Mouse (Mus musculus) hindbrain, embryonic 15.5 days (tissue): ENCODE measurements around the gene Fry. TPM values are rescaled to one million over a fixed set of nuclear protein-coding genes. Genes with fewer than 3 reads are reported as not detected.
"Not testable (repeated sequence)": the region's sequence is repeated elsewhere in the genome, so short reads cannot be mapped to it uniquely, and the experiment has no call there.

Experiments used
- ATAC-seq: fragments of 200-750 bp; cut with Nextera tagmentation; 2 replicates; pipeline ENCODE4 v1.8.0; 2017; ENCODE audit warnings: low read depth, moderate number of reproducible peaks, moderate TSS enrichment; ENCODE audit not compliant: low FRiP score
- H3K27ac ChIP-seq: fragments of 300-500 bp; sonication (generic); replicated peaks from 2 replicates; pipeline ENCODE4 v1.5.1; 2015; ENCODE audit warnings: mild to moderate bottlenecking, inconsistent platforms
- H3K27me3 ChIP-seq: fragments of 300-500 bp; sonication (generic); 2 replicates; pipeline ENCODE4 v1.6.1; 2015; ENCODE audit warnings: control low read depth, inconsistent platforms
- H3K36me3 ChIP-seq: fragments of 300-500 bp; sonication (generic); 2 replicates; pipeline ENCODE4 v1.6.1; 2015; ENCODE audit warnings: control low read depth, inconsistent platforms
- H3K4me1 ChIP-seq: fragments of 300-500 bp; sonication (generic); replicated peaks from 2 replicates; pipeline ENCODE4 v1.6.1; 2015; ENCODE audit warnings: control low read depth, inconsistent platforms
- H3K4me2 ChIP-seq: fragments of 300-500 bp; sonication (generic); 2 replicates; pipeline ENCODE4 v1.6.1; 2015; ENCODE audit warnings: moderate library complexity, mild to moderate bottlenecking, inconsistent platforms
- H3K4me3 ChIP-seq: fragments of 300-500 bp; sonication (generic); 2 replicates; pipeline ENCODE4 v1.5.1; 2015; ENCODE audit warnings: mild to moderate bottlenecking, inconsistent platforms
- H3K9ac ChIP-seq: fragments of 300-500 bp; sonication (generic); 2 replicates; pipeline ENCODE4 v1.6.1; 2015; ENCODE audit warnings: inconsistent platforms
- H3K9me3 ChIP-seq: fragments of 300-500 bp; sonication (generic); 2 replicates; pipeline ENCODE4 v1.6.1; 2016; ENCODE audit warnings: control low read depth, inconsistent platforms
- WGBS: fragments of 180-500 bp; shearing (Covaris S2); methylation state at CpG from one replicate; pipeline ENCODE4 v1.1.7; 2015; 5-methylcytosine and 5-hydroxymethylcytosine counted together
- polyA plus RNA-seq: library from polyadenylated mRNA; unstranded; fragments of >200 nt; fragmentation: Nextera tagmentation; extraction: Ambion mirVana; gene quantifications from 2 replicates; pipeline ENCODE4 v1.2.1, GENCODE M21; 2015

The Fry gene
- polyA plus RNA-seq, 1 experiment from 2014 or later, result 52.0 TPM

- no peak overlapping the region for H3K27ac ChIP-seq
- 77% methylated on average over 8 of the region's 8 CpGs for WGBS
- no peak overlapping the region for H3K4me2 ChIP-seq
- H3K27me3 ChIP-seq, result no peaks in the 10 kb centered on the region
- H3K4me3 ChIP-seq, result no peak overlapping the region
- no peak overlapping the region for H3K9ac ChIP-seq
- no peak for ATAC-seq
- H3K36me3 ChIP-seq, result peaks cover 57% of the 10 kb centered on the region
- H3K9me3 ChIP-seq, result peaks cover 5% of the 10 kb centered on the region; the same call in 1 of the 2 replicates
- H3K4me1 ChIP-seq, result no peaks in the 10 kb centered on the region
Observed at GRCm38 (mm10) chr5:150490821-150491220, 372.4 kb downstream of the Fry start.

GRCm38 (mm10) chr5:150491573-150492173 is 373.2 kb downstream of the Fry start:
- not testable (repeated sequence) for ATAC-seq, H3K27me3 ChIP-seq, H3K27ac ChIP-seq, H3K4me3 ChIP-seq, H3K4me2 ChIP-seq, H3K9ac ChIP-seq, H3K4me1 ChIP-seq, H3K9me3 ChIP-seq
- H3K36me3 ChIP-seq, result peaks cover 65% of the 10 kb centered on the region
- WGBS, result 97% methylated on average over 4 of the region's 4 CpGs

- H3K27ac ChIP-seq, result no peak overlapping the region
- ATAC-seq, result no peak
- no peak overlapping the region for H3K4me2 ChIP-seq
- H3K4me1 ChIP-seq, result no peaks in the 10 kb centered on the region
- peaks cover 61% of the 10 kb centered on the region for H3K36me3 ChIP-seq
- 57% methylated on average over 6 of the region's 6 CpGs for WGBS
- H3K4me3 ChIP-seq, result no peak overlapping the region
- H3K27me3 ChIP-seq, result no peaks in the 10 kb centered on the region
- H3K9ac ChIP-seq, result no peak overlapping the region
- peaks cover 5% of the 10 kb centered on the region; the same call in 1 of the 2 replicates for H3K9me3 ChIP-seq
Observed at GRCm38 (mm10) chr5:150495792-150496191, 377.3 kb downstream of the Fry start.

- Histone ChIP-seq H3K4me1 (no peaks in the 10 kb centered on the region), H3K27ac (no peak overlapping the region), H3K4me3 (no peak overlapping the region), H3K27me3 (no peaks in the 10 kb centered on the region), H3K4me2 (no peak overlapping the region), H3K9ac (no peak overlapping the region), H3K36me3 (no peaks in the 10 kb centered on the region), H3K9me3 (no peaks in the 10 kb centered on the region)
- no peak for ATAC-seq
- 91% methylated on average over 6 of the region's 6 CpGs for WGBS
Observed at GRCm38 (mm10) chr5:150510451-150511225, 392.2 kb downstream of the Fry start.

- H3K4me2 ChIP-seq, result no peak overlapping the region
- H3K27ac ChIP-seq, result no peak overlapping the region
- no peak for ATAC-seq
- H3K9ac ChIP-seq, result no peak overlapping the region
- no peaks in the 10 kb centered on the region for H3K27me3 ChIP-seq
- WGBS, result 73% methylated on average over 4 of the region's 4 CpGs
- no peak overlapping the region for H3K4me3 ChIP-seq
- no peaks in the 10 kb centered on the region for H3K4me1 ChIP-seq
- H3K36me3 ChIP-seq, result no peaks in the 10 kb centered on the region
- no peaks in the 10 kb centered on the region for H3K9me3 ChIP-seq
Observed at GRCm38 (mm10) chr5:150513264-150513663, 394.8 kb downstream of the Fry start.

GRCm38 (mm10) chr5:150514027-150514426 is 395.6 kb downstream of the Fry start:
- H3K4me3 ChIP-seq, result no peak overlapping the region
- no peaks in the 10 kb centered on the region for H3K27me3 ChIP-seq
- H3K27ac ChIP-seq, result no peak overlapping the region
- H3K9me3 ChIP-seq, result no peaks in the 10 kb centered on the region
- no peak for ATAC-seq
- H3K36me3 ChIP-seq, result no peaks in the 10 kb centered on the region
- no peak overlapping the region for H3K9ac ChIP-seq
- no peaks in the 10 kb centered on the region for H3K4me1 ChIP-seq
- 96% methylated on average over 1 of the region's 1 CpGs for WGBS
- no peak overlapping the region for H3K4me2 ChIP-seq

GRCm38 (mm10) chr5:150518064-150518463 is 399.6 kb downstream of the Fry start, which contains the start of gene Zar1l:
TSS of gene Zar1l (minus strand) at chr5:150518164.
- no peaks in the 10 kb centered on the region for H3K36me3 ChIP-seq
- H3K9ac ChIP-seq, result no peak within 1 kb of the TSS
- H3K4me3 ChIP-seq, result no peak within 1 kb of the TSS
- no peaks in the 10 kb centered on the region for H3K9me3 ChIP-seq
- H3K27me3 ChIP-seq, result no peaks in the 10 kb centered on the region
- 64% methylated on average over 4 of the region's 4 CpGs for WGBS
- peaks cover 8% of the 10 kb centered on the region for H3K4me1 ChIP-seq
- H3K4me2 ChIP-seq, result no peak within 1 kb of the TSS
- H3K27ac ChIP-seq, result no peak within 1 kb of the TSS
- no peak for ATAC-seq

GRCm38 (mm10) chr5:150519551-150519950 is 401.1 kb downstream of the Fry start:
- no peaks in the 10 kb centered on the region for H3K27me3 ChIP-seq
- no peak for ATAC-seq
- no peak overlapping the region for H3K4me2 ChIP-seq
- no peaks in the 10 kb centered on the region for H3K36me3 ChIP-seq
- no peak overlapping the region for H3K9ac ChIP-seq
- no peak overlapping the region for H3K27ac ChIP-seq
- 90% methylated on average over 1 of the region's 1 CpGs for WGBS
- H3K9me3 ChIP-seq, result no peaks in the 10 kb centered on the region
- H3K4me3 ChIP-seq, result no peak overlapping the region
- peaks cover 13% of the 10 kb centered on the region for H3K4me1 ChIP-seq

- Histone ChIP-seq H3K4me3 (peak within 1 kb of the TSS; percentile 69), H3K27ac (peak within 1 kb of the TSS; percentile 73), H3K9me3 (no peaks in the 10 kb centered on the region), H3K27me3 (no peaks in the 10 kb centered on the region), H3K36me3 (no peaks in the 10 kb centered on the region), H3K9ac (peak within 1 kb of the TSS; percentile 76), H3K4me2 (peak within 1 kb of the TSS; percentile 65), H3K4me1 (peaks cover 13% of the 10 kb centered on the region)
- 5% methylated on average over 63 of the region's 63 CpGs for WGBS
- ATAC-seq, result peak; percentile 94
Observed at GRCm38 (mm10) chr5:150521937-150522866, 403.8 kb downstream of the Fry start, which contains the start of gene Brca2. TSS of gene Brca2 (plus strand) at chr5:150522630.

- H3K27ac ChIP-seq, result peak overlapping the region; percentile 73
- 8% methylated on average over 11 of the region's 11 CpGs for WGBS
- peak overlapping the region; percentile 65 for H3K4me2 ChIP-seq
- no peaks in the 10 kb centered on the region for H3K9me3 ChIP-seq
- peak overlapping the region; percentile 76 for H3K9ac ChIP-seq
- ATAC-seq, result no peak
- H3K4me3 ChIP-seq, result peak overlapping the region; percentile 69
- no peaks in the 10 kb centered on the region for H3K27me3 ChIP-seq
- H3K36me3 ChIP-seq, result no peaks in the 10 kb centered on the region
- peaks cover 13% of the 10 kb centered on the region for H3K4me1 ChIP-seq
Observed at GRCm38 (mm10) chr5:150522867-150523234, 404.4 kb downstream of the Fry start.

- no peaks in the 10 kb centered on the region for H3K27me3 ChIP-seq
- H3K9ac ChIP-seq, result no peak overlapping the region
- ATAC-seq, result no peak
- 89% methylated on average over 2 of the region's 2 CpGs for WGBS
- no peaks in the 10 kb centered on the region for H3K9me3 ChIP-seq
- no peak overlapping the region for H3K27ac ChIP-seq
- peaks cover 13% of the 10 kb centered on the region for H3K4me1 ChIP-seq
- no peak overlapping the region for H3K4me3 ChIP-seq
- H3K4me2 ChIP-seq, result no peak overlapping the region
- H3K36me3 ChIP-seq, result no peaks in the 10 kb centered on the region
Observed at GRCm38 (mm10) chr5:150525239-150525638, 406.8 kb downstream of the Fry start.

- no peak overlapping the region for H3K9ac ChIP-seq
- no peak for ATAC-seq
- H3K4me2 ChIP-seq, result no peak overlapping the region
- no peaks in the 10 kb centered on the region for H3K4me1 ChIP-seq
- H3K9me3 ChIP-seq, result no peaks in the 10 kb centered on the region
- 94% methylated on average over 1 of the region's 1 CpGs for WGBS
- H3K27me3 ChIP-seq, result no peaks in the 10 kb centered on the region
- peaks cover 26% of the 10 kb centered on the region for H3K36me3 ChIP-seq
- no peak overlapping the region for H3K27ac ChIP-seq
- H3K4me3 ChIP-seq, result no peak overlapping the region
Observed at GRCm38 (mm10) chr5:150541302-150541701, 422.9 kb downstream of the Fry start.
